Mouse (Mus musculus) B cell, adult 62 days (primary cell): ENCODE measurements around the gene Tmub1. TPM values are rescaled to one million over a fixed set of nuclear protein-coding genes. Genes with fewer than 3 reads are reported as not detected.

ENCODE experiments used
- total RNA-seq: library from RNA; stranded (reverse); gene quantifications from 4 replicates; pipeline ENCODE4 v1.2.4, GENCODE M21; 2023

The Tmub1 gene
- 19.1 to 23.1 TPM (median 21.2 TPM) in 4 replicates for total RNA-seq

GRCm38 (mm10) chr5:24447624-24448298 lies at the start of gene Tmub1:
Gene Tmub1 (minus strand): TSS chr5:24447854.

DNA sequence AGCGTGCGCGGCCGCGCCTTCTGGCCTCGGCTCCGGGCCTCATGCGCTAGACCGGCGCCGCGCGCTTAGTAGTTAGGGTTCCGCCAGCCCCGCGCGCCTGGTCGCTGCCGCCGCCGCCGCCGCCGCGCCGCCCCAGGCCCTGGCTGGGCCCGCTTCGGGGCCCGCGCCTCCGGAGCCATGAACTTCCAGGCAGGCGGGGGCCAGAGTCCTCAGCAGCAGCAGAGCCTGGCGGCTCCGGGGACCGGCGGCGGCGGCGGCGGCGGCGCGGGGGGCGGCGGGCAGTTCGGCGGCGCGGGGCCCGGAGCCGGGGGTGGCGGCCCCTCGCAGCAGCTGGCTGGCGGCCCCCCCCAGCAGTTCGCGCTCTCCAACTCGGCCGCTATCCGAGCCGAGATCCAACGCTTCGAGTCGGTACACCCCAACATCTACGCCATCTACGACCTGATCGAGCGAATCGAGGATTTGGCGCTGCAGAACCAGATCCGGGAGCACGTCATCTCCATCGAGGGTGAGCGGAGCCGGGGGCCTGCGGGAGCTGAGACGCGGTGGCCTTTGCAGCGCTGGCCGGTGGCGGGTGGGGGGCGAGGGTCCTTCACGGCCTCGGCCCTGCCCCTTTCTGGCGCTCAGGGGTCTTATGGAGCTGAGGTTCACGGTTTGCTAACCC lies 4.5 kb upstream of the Tmub1 start, which contains the start of gene Agap3:
Gene Agap3 (plus strand): TSS at position 148 of the 661 bp plus-strand sequence.

DNA sequence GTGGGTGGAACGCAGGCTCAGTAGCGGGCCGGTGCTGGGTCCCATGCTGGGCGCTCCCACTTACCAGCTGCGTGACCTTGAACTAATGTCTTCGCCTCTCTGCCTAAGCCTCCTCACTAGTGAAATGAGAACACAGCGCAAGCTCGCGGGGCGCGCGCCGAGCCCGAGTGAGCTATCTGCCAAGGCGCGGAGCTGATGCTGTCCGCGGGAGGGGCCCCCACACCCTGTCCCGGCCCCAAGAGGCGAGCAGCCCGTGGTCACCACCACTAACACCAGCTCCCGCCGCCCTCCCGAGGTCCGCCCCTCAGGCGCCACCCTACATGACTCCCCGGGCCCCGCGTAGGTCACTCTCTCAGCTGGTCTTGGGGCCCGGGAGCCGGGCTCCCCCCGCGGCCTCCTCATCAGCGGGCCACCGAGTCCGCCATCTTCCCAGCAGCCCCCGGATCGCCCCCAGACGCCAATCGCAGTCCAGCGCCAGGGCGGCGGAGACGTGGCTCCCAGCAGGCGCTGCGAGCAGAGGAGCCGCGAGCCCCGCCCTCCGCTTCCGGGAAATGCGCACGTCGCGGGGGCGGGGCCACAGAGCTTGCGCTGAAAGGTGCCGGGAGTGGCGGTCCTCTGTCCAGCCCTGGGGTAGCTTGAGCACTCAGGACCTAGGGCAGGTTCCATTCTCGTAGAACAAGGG lies 2.8 kb downstream of the Tmub1 start, which contains the start of gene Fastk:
Gene Fastk (minus strand): TSS at position 542 of the 682 bp plus-strand sequence.

DNA sequence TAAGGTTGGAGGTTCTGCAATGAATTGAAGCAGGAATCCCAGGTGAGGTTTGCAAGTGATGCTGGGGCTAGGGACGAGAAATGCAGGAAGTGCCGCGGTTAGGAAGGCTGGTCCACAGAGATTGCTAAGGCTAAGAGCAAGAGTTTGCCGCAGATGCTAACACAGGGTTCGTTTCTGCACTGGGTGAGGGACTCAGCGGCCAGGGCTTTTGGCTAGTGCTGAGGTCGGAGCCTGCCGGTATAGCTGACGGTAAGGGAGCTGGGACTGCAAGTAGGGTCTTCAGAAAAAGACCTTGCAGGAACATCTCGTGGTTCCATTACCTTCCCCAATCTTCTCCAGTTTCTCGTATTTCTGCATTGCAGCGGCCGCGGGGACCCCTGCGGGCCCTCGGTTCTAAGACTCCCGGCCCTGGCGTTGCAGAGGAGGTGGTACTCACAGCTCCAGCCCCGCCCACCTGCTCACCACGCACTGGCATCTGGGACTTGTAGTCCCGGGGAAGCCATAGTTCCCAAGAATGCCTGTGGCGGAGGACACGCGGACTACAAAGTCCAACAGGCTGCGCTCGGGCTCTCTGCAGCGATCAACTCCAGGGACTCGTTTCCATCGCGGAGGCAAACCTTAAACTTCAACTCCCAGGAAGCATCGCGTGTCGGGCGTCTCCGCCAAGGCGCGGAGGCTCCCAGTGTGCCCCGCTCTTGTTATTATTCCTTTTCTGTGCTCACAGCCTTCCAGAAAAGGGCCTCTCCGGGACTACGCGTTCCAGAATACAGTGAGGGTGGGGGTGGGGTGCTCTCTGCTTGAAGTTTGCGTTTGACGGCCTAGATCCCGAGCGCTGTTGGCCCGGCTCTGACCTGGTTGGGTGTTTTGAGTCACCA lies 24.3 kb downstream of the Tmub1 start, which contains the start of the genes Cdk5 and Slc4a2:
Gene Cdk5 (minus strand): TSS at position 402 of the 875 bp plus-strand sequence.
Gene Slc4a2 (plus strand): TSS at position 709 of the 875 bp plus-strand sequence.

DNA sequence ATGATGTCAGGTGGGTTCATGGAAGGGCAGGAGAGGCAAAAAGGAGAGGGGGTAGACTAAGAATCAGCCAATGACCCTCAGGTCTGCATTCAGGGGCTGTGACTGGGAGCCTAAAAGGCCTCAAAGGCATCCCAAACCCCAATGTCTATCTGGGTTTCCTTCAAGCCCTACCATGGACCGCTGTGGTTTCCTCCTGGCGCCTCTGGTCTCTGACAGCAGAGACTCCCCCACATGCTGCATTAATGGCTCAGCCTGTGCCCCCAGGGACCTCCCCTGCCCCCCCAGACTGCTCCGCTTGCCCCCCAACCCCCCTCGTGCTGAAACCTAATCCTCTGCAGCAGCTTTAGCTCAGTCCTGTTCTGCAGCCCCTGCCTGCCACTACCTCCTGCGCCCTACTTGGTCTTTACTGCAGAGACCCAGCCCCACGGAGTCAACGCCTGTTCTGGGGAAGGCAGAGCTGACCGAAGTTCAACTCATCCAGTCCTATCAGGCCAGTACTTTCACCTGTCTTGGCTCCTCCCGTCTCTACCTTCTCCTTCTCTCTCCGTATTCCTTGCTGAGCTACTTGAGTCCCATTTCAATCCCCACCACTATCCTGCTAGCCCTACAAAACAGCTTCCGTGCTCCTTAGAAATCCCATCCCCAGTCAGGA lies 34.5 kb downstream of the Tmub1 start, which contains the start of gene Asic3:
Gene Asic3 (plus strand): TSS at position 351 of the 652 bp plus-strand sequence.

Other genes with a start within 250 kb of the Tmub1 start
- gene Kcnh2, start 96.2 kb downstream of the Tmub1 start, total RNA-seq, result not detected in 4 replicates
- gene Nos3, start 83.0 kb downstream of the Tmub1 start, total RNA-seq, result 0.15 to 0.40 TPM in 2 of 4 replicates, not detected in the others
- gene Atg9b, start 55.7 kb downstream of the Tmub1 start, total RNA-seq, result not detected in 4 replicates
- gene Abcb8, start 54.2 kb downstream of the Tmub1 start, total RNA-seq, result 19.2 to 30.7 TPM (median 25.6 TPM) in 4 replicates
- 0.34 to 0.80 TPM (median 0.49 TPM) in 3 of 4 replicates, not detected in the other for gene Asic3, start 34.5 kb downstream of the Tmub1 start, total RNA-seq
- 31.5 to 43.7 TPM (median 33.8 TPM) in 4 replicates for gene Cdk5, start 24.3 kb downstream of the Tmub1 start, total RNA-seq
- gene Slc4a2, start 24.0 kb downstream of the Tmub1 start, total RNA-seq, result 54.4 to 79.1 TPM (median 68.6 TPM) in 4 replicates
- 89.9 to 105 TPM (median 103 TPM) in 4 replicates for gene Fastk, start 2.6 kb downstream of the Tmub1 start, total RNA-seq
- gene Agap3, start 4.3 kb upstream of the Tmub1 start, total RNA-seq, result 41.8 to 52.0 TPM (median 49.9 TPM) in 4 replicates
- gene Gbx1, start 79.3 kb upstream of the Tmub1 start, total RNA-seq, result not detected in 4 replicates
- not detected in 4 replicates for gene Asb10, start 93.1 kb upstream of the Tmub1 start, total RNA-seq
- gene 4931409K22Rik, start 109.0 kb upstream of the Tmub1 start, total RNA-seq, result not detected in 4 replicates
- 35.4 to 41.6 TPM (median 38.9 TPM) in 4 replicates for gene Abcf2, start 129.6 kb upstream of the Tmub1 start, total RNA-seq
- gene Chpf2, start 138.9 kb upstream of the Tmub1 start, total RNA-seq, result 32.7 to 39.8 TPM (median 34.7 TPM) in 4 replicates
- gene Smarcd3, start 176.6 kb upstream of the Tmub1 start, total RNA-seq, result not detected in 4 replicates
- gene Nub1, start 237.7 kb upstream of the Tmub1 start, total RNA-seq, result 90.3 to 94.0 TPM (median 92.4 TPM) in 4 replicates